Mouse (Mus musculus) C3H10T1/2 (cell line): ENCODE results near the gene Serpina16. TPM values are rescaled to one million over a fixed set of nuclear protein-coding genes. Genes with fewer than 3 reads are reported as not detected.

Experiments
- polyA plus RNA-seq, 2 experiments: library from polyadenylated mRNA; unstranded; fragments of >200 nt; fragmentation: generic; extraction: Trizol; gene quantifications; one replicate each; pipeline ENCODE4 v1.2.1; 2012; ENCODE audit warnings: missing spikeins in 2 of 2

The Serpina16 gene
- under 1 TPM in 1 of 2 experiments, not detected in 1; 0.02 TPM for polyA plus RNA-seq

GRCm38 (mm10) chr12:103676039-103676438 lies at the start of gene Serpina16:
Gene Serpina16 (minus strand): TSS chr12:103676139.

GRCm38 (mm10) chr12:103695429-103695828 lies 19.5 kb upstream of the Serpina16 start, which contains the start of gene Serpina1f:
Gene Serpina1f (minus strand): TSS chr12:103695529.

GRCm38 (mm10) chr12:103656848-103657626 lies 18.9 kb downstream of the Serpina16 start, which contains the start of gene Serpina6:
Gene Serpina6 (minus strand): TSS chr12:103657212.

GRCm38 (mm10) chr12:103631203-103631612 lies 44.7 kb downstream of the Serpina16 start, which contains the start of gene Serpina10:
Gene Serpina10 (minus strand): TSS chr12:103631444.

Other genes with a start within 250 kb of the Serpina16 start
- gene Ifi27, start 241.9 kb downstream of the Serpina16 start, polyA plus RNA-seq: 100 to 1,000 TPM in 1 of 2 experiments, 10 to 100 TPM in 1; 46.7 to 381 TPM
- gene Ifi27l2a, start 232.5 kb downstream of the Serpina16 start, polyA plus RNA-seq: 100 to 1,000 TPM in 1 of 2 experiments, 1 to 10 TPM in 1; 2.1 to 477 TPM
- not detected for gene Ifi27l2b, start 218.9 kb downstream of the Serpina16 start, polyA plus RNA-seq
- under 1 TPM; 0.02 to 0.19 TPM for gene Ppp4r4, start 143.9 kb downstream of the Serpina16 start, polyA plus RNA-seq
- under 1 TPM in 1 of 2 experiments, not detected in 1; 0.12 TPM for gene Serpina10, start 44.7 kb downstream of the Serpina16 start, polyA plus RNA-seq
- gene Serpina6, start 18.9 kb downstream of the Serpina16 start, polyA plus RNA-seq: under 1 TPM in 1 of 2 experiments, not detected in 1; 0.17 TPM
- not detected for gene Serpina1f, start 19.4 kb upstream of the Serpina16 start, polyA plus RNA-seq
- gene Serpina1d, start 97.5 kb upstream of the Serpina16 start, polyA plus RNA-seq: under 1 TPM in 1 of 2 experiments, not detected in 1; 0.05 TPM
- not detected for gene Serpina1b, start 154.2 kb upstream of the Serpina16 start, polyA plus RNA-seq
- gene Serpina1a, start 187.4 kb upstream of the Serpina16 start, polyA plus RNA-seq: not detected
- not detected for gene Serpina1c, start 228.7 kb upstream of the Serpina16 start, polyA plus RNA-seq